Mouse (Mus musculus): ENCODE data around the gene Fam184b. TPM values are rescaled to one million over a fixed set of nuclear protein-coding genes. Genes with fewer than 3 reads are reported as not detected.

Gene Fam184b
- 0.06 TPM for polyA plus RNA-seq (2017; shearing (Covaris generic))

DNA sequence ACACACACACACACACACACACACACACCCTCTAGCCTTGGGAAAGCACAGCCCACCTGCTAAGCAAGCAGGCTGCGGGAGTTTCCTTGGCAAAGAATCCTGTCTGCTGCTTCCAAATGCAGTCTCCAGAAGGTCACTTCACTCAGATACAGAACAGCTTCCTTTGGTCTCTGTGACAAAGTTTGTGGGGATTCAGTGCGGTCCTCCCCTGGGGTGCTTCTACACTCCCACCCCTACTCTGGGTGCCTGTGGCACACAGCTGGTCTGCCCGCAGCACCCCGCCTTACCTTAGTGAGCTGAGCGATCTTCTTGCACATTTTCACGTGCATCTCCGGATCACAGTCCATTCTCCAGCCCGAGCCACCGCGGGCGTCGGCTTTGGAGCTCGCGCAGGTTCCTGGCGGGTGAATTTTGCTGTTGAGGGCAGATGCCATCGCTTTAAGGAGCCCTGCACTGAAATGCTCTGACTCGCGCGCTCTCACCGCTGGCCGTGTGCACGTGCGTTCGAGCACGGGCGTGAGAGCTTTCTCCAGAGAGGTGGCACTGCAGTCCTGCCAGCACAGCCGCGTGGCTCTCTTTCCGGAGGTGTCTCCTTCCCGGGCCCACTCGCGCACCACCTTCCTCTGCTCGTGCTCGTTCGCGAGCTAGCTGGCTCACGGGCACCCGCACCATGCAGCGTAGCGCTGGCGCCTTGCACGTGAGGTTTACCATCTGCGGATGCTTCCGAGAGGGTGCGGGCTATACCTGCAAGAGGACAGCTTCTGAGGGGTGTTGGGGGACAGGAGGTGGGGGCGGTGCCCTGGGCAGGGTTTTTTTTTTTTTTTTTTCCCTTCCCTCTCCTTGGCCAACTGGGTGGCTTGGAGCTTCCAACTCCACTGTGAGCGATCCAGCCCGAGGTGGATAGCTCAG, at the start of gene Fam184b:
Gene Fam184b (minus strand): TSS at position 809 of the 909 bp plus-strand sequence.

GRCm38 (mm10) chr5:45669598-45670279, 30.3 kb upstream of the Fam184b start, which contains the start of gene Ncapg:
Gene Ncapg (plus strand): TSS chr5:45669919.

DNA sequence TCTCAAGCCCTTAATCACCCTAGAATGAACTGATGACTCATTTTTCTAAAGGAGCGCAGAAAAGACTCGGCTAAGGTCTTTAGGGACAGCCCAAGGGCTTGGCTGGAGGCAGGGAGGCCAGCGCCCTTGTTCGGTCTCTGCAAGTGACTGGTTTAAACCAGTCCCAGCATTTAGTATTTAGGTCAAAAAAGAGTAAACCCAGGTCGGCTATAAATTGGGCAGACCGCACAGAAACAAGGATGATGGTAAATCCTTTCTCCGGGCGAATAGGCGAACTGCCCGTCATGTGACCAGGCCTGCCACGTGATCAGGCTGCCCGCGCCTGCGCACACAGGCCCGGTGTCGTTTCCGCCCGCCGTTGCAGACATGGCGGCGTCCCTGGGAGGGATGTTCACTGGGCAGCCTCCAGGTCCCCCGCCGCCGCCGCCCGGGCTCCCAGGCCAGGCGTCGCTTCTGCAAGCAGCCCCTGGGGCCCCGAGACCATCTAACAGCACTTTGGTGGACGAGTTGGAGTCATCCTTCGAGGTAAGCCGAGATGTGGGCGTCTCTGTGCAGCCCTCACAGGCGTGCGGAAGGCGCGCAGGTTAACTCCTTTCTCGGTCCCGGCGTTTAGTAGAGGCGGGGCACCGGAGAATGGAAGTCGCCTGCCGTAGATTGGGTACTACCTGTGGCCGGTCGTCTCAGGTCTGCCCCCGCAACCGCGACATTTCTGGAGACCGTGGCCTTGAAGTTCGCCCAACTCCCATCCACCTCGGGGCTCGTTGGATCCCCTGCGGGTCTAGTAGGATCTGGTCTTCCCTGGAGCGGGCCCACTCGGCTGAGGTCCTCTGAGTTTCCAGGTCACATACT, 119.2 kb downstream of the Fam184b start, which contains the start of gene Med28:
Gene Med28 (plus strand): TSS at position 270 of the 849 bp plus-strand sequence.

DNA sequence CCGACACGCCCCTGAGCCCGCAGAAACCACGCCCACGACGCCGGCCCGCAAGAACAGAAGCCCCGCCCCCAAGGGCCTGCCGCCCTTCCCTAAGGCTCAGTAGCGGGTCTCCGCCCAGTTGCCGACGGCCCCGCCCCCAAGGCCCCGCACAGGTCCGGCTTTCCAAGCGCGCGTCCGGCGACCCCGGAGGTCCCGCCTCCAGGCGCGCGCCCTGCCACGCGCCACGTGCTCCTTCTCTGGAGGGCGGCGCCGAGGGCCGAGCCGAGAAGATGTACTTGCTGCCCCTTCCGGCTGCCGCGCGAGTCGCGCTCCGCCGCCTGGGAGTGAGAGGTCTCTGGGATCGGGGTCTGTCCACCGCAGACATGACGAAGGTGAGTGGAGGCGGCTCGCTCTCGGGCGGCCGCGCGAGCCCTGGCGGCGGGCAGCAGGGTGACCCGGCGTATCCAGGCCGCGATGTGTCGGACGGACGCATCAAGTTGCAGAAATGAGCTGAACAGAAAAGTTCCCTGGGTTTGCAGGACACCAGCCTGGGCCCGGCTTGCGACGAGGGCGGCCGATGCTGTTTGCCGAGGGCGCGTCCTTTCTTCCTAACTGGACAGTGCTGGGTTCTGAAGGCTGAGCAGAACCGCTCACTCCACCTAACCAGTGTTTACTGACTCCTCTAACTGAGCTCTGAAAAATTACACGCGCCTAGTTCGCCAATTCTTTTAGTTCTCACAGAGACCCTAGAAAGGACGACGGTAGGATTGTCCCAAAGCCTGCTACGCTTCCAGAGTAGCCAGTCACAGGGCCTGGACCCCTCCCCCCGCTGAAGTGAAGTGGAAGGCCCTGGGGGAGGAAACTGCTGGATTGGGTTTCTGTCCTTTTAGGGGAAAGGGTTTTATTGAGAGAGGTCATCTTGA, 146.0 kb downstream of the Fam184b start, which contains the start of gene Lap3:
Gene Lap3 (plus strand): TSS at position 184 of the 902 bp plus-strand sequence.

Other genes with a start within 250 kb of the Fam184b start
- gene Qdpr, start 189.4 kb downstream of the Fam184b start, polyA plus RNA-seq (2017; shearing (Covaris generic)): 110 TPM
- gene Clrn2, start 185.9 kb downstream of the Fam184b start, polyA plus RNA-seq (2017; shearing (Covaris generic)): not detected
- gene Lap3, start 146.2 kb downstream of the Fam184b start, polyA plus RNA-seq (2017; shearing (Covaris generic)): 35.3 TPM
- gene Med28, start 119.4 kb downstream of the Fam184b start, polyA plus RNA-seq (2017; shearing (Covaris generic)): 309 TPM
- 8.1 TPM for gene Ncapg, start 30.3 kb upstream of the Fam184b start, polyA plus RNA-seq (2017; shearing (Covaris generic))
- gene Lcorl, start 218.0 kb upstream of the Fam184b start, polyA plus RNA-seq (2017; shearing (Covaris generic)): 24.2 TPM

Measured in inflammation-experienced regulatory T-cells, adult 16 weeks (primary cell).